Mouse (Mus musculus) layer of hippocampus, postnatal 14 days (tissue): ENCODE measurements around the gene Cnpy3. TPM values are rescaled to one million over a fixed set of nuclear protein-coding genes. Genes with fewer than 3 reads are reported as not detected.

Experiments used
- DNase-seq, 2 experiments: peaks; one replicate each; pipeline ENCODE4 v3.0.0; 2021 to 2022; ENCODE audit warnings: low spot score in 2 of 2, mixed read lengths in 1 of 2
- total RNA-seq, 2 experiments: library from RNA; stranded (reverse); gene quantifications; 2 replicates each; pipeline ENCODE4 v1.2.3; 2021

Gene Cnpy3
- total RNA-seq, 2 experiments from 2014 or later: 53.9 to 57.2 TPM

- no peak for DNase-seq
These were observed 61.3 kb downstream of the Cnpy3 start for GRCm38 (mm10) chr17:46690665-46691064.

- DNase-seq: no peak
These were observed 66.1 kb downstream of the Cnpy3 start for GRCm38 (mm10) chr17:46685913-46686312.

Other genes starting within 250 kb of the Cnpy3 start
- 10 to 100 TPM; 42.7 to 43.9 TPM for gene Cul9, start 205.8 kb downstream of the Cnpy3 start, total RNA-seq
- 10 to 100 TPM; 62.7 to 65.5 TPM for gene Srf, start 196.0 kb downstream of the Cnpy3 start, total RNA-seq
- gene Ptk7, start 122.7 kb downstream of the Cnpy3 start, total RNA-seq: 10 to 100 TPM; 11.2 to 11.4 TPM
- 10 to 100 TPM; 15.1 to 16.7 TPM for gene Klc4, start 106.2 kb downstream of the Cnpy3 start, total RNA-seq
- gene Mrpl2, start 106.0 kb downstream of the Cnpy3 start, total RNA-seq: 10 to 100 TPM; 51.1 to 54.3 TPM
- gene Cul7, start 101.9 kb downstream of the Cnpy3 start, total RNA-seq: 10 to 100 TPM; 23.8 to 24.4 TPM
- gene Rrp36, start 77.9 kb downstream of the Cnpy3 start, total RNA-seq: 10 to 100 TPM; 12.5 to 15.7 TPM
- gene Mea1, start 73.4 kb downstream of the Cnpy3 start, total RNA-seq: 100 to 1,000 TPM in 1 of 2 experiments, 10 to 100 TPM in 1; 98.2 to 103 TPM
- gene Klhdc3, start 71.3 kb downstream of the Cnpy3 start, total RNA-seq: 100 to 1,000 TPM; 174 to 176 TPM
- gene Ppp2r5d, start 47.1 kb downstream of the Cnpy3 start, total RNA-seq: 10 to 100 TPM; 88.1 to 92.2 TPM
- 10 to 100 TPM; 32.0 to 36.8 TPM for gene Pex6, start 40.8 kb downstream of the Cnpy3 start, total RNA-seq
- gene Gnmt, start 23.0 kb downstream of the Cnpy3 start, total RNA-seq: under 1 TPM; 0.76 to 0.98 TPM
- under 1 TPM in 1 of 2 experiments, not detected in 1; 0.31 TPM for gene Ptcra, start 11.5 kb upstream of the Cnpy3 start, total RNA-seq
- 10 to 100 TPM; 12.0 to 12.5 TPM for gene 2310039H08Rik, start 20.4 kb upstream of the Cnpy3 start, total RNA-seq
- 10 to 100 TPM; 47.5 to 48.7 TPM for gene Rpl7l1, start 30.5 kb upstream of the Cnpy3 start, total RNA-seq
- gene Bicral, start 106.3 kb upstream of the Cnpy3 start, total RNA-seq: 10 to 100 TPM; 38.6 to 43.7 TPM
- gene Tbcc, start 138.5 kb upstream of the Cnpy3 start, total RNA-seq: 10 to 100 TPM; 36.4 to 38.2 TPM
- gene Prph2, start 158.2 kb upstream of the Cnpy3 start, total RNA-seq: not detected